Mouse (Mus musculus): Measurements from ENCODE around the gene Fam19a2.

GRCm38 (mm10) chr10:123437576-123437975 is 173.8 kb downstream of the Fam19a2 start:
- TF ChIP-seq CTCF (IDR thresholded peaks at IDR 0.05; ENCODE audit: control insufficient read depth, insufficient read depth, insufficient read length) (no peak), USF1 (IDR thresholded peaks at IDR 0.05; ENCODE audit: low read depth) (no peak), MYOD1 (IDR thresholded peaks at IDR 0.05; ENCODE audit: control insufficient read depth, insufficient read length, low read depth) (no peak)
